Mouse (Mus musculus) adrenal gland, adult (tissue): ENCODE measurements around the gene Gramd2.
"Not testable (repeated sequence)": the region's sequence is repeated elsewhere in the genome, so short reads cannot be mapped to it uniquely, and the experiment has no call there.

Experiments
- DNase-seq, 2 experiments: peaks; one replicate each; pipeline ENCODE4 v3.0.0; 2022 to 2023; ENCODE audit warnings: low spot score in 1 of 2; ENCODE audit not compliant: inconsistent age in 2 of 2

The Gramd2 gene

DNA sequence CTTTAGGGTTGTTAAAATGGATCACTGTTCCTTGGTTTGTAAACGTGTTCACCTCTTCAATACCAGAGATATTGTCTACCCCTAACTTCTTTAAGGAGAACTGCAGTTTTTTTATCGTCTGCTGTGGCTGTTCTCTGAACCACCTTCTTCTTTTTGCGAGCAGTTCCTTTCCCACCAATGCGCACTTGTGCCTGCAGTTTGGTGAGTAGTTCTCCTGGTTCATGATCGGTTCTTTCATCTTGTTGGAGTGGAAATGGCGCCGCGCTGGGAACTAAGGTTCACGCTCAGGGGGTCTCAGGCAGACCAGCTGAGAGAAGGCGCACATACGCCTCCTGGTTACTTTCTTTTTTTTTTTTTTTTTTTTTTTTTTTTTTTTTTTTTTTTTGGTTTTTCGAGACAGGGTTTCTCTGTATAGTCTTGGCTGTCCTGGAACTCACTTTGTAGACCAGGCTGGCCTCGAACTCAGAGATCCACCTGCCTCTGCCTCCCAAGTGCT is 87.1 kb downstream of the Gramd2 start:
- not testable (repeated sequence) for DNase-seq
